Mouse (Mus musculus) lung, postnatal 10 days (tissue): ENCODE data around the gene Ces2e.
"Not testable (repeated sequence)": the region's sequence is repeated elsewhere in the genome, so short reads cannot be mapped to it uniquely, and the experiment has no call there.

Experiments
- DNase-seq: peaks from one replicate; pipeline ENCODE4 v3.0.0; 2021

The Ces2e gene

GRCm38 (mm10) chr8:104925972-104926596 is at the start of gene Ces2e:
Gene Ces2e (plus strand): TSS chr8:104926260.
- peak; percentile 11 for DNase-seq

- DNase-seq, result not testable (repeated sequence)
Observed at GRCm38 (mm10) chr8:104886223-104886926, 39.7 kb upstream of the Ces2e start.

- DNase-seq, result no peak
Observed at GRCm38 (mm10) chr8:104901746-104902145, 24.3 kb upstream of the Ces2e start.

- no peak for DNase-seq
Observed at GRCm38 (mm10) chr8:104907111-104907510, 18.9 kb upstream of the Ces2e start.

DNA sequence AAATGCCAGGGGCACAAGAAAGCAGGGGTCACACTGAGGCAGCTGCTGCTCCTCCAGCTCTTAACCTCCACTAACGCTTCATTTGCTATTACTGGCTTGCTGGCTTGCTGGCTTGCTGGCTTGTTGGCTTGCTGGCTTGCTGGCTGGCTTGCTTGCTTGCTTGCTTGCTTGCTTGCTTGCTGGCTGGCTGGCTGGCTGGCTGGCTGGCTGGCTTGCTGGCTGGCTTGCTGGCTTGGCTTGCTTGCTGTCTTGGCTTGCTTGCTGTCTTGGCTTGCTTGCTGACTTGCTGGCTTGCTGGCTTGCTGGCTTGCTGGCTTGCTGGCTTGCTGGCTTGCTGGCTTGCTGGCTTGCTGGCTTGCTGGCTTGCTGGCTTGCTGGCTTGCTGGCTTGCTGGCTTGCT is 17.0 kb upstream of the Ces2e start:
- DNase-seq, result peak; percentile 13

GRCm38 (mm10) chr8:104909651-104910050 is 16.4 kb upstream of the Ces2e start:
- not testable (repeated sequence) for DNase-seq

DNA sequence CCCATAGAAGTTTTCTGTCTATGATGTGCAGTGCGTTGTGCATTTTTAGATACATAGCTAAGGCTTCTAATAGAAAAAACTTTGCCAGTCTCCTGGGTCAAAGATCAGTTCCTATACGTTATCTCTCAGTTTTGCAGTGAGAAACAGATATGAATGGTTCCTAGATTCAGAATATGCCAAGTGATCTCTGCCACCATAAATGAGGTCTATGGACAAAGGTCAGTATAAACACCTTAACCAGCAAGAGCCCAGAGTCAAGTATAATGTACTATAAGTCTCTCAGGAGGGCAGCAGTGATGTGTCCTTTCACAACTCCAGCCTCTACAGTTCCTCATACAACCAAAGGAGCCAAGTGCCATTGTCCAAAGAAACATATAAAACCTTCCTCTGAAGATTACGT is 1.2 kb downstream of the Ces2e start:
- DNase-seq, result no peak

DNA sequence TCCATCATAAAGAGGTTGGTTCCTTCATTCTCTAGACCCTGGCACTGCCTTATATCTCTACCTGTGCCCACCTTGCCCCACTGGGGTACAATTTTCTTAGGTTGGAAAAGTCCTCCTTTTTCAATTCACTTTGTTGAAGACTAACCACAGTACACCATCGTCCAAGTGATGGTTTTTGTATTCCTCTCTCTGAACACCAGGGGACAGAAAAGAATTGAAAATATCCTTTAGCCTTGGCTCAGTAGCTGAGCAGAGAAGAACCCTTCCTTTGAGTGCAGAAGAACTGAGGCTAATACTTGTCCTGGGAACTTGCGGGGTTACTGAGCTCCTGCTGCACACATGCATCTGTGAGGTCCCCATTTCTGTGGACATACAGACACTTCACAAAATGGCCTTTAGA is 18.6 kb downstream of the Ces2e start:
- DNase-seq, result no peak

DNA sequence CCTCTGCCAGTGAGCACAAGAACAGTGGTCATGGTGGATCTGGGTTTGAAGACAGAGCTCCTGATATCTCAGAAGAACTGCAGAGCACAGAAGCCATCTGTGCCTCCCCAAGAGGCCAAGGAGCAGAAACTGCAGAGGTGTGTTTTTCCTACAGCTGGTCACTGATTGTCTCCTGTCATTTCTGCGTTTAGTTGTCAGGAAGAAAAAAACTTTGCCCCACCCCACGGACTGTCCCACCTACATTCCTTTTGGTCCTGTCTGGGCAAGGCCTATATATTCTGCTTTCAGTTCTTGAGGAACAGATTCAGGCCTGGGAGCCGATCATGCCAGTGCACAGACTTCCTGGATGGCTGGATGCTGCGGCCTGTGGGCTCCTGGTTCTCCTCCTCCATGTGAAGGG is 21.0 kb downstream of the Ces2e start, which contains the start of gene Ces2f:
Gene Ces2f, plus strand, starts transcription at position 301 of the 400 bp plus-strand sequence.
- no peak for DNase-seq

DNA sequence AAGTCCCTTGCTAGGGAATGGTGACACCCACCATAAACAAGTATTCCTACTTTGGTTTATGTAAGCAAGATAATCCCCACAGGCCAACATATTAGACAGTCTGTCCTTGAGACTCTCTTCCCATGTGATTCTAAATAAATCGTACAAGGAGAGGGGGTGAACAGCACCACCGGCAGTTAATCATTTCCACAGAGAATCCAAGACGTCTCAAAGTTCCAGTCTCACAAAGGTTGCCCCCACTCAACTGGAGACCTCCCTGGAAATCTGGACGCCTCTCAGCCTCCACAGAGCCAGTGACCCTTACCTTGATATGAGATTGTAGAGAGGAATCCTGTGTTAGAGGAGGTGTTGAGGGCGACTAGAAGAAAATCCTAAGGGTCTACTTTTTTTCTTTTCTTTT is 23.0 kb downstream of the Ces2e start:
- no peak for DNase-seq

- peak; percentile 23 for DNase-seq
Observed at GRCm38 (mm10) chr8:104961537-104961961, 35.5 kb downstream of the Ces2e start, which contains the start of gene Ces2g. Gene Ces2g (plus strand): TSS chr8:104961718.

DNA sequence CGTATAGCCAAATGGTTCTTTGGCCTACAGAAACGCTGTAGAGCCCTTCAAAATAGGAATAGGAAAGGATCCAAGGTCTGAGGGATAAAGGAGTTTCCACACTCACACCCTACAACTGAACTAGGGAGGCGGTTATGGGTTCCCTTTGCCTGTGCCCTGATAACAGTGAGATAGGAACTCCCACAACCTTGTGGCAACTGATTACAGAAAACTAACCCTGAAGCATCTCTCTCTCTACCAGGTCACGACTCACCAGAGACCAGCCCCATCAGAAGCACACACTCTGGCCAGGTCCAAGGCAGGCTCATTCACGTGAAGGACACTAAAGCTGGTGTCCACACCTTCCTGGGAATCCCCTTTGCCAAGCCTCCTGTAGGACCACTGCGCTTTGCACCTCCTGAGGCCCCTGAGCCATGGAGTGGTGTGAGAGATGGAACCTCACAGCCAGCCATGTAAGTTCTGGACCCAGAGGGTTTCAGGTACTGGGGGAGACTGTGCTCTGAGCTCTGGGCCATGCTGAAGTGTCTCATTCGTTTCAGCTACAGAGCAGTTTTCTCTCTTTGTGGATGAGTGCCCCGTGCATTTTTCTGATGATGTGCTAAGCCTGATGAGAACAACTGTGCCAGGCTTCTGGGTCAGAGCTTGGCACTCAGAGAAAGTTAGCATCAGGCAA is 36.3 kb downstream of the Ces2e start:
- no peak for DNase-seq

DNA sequence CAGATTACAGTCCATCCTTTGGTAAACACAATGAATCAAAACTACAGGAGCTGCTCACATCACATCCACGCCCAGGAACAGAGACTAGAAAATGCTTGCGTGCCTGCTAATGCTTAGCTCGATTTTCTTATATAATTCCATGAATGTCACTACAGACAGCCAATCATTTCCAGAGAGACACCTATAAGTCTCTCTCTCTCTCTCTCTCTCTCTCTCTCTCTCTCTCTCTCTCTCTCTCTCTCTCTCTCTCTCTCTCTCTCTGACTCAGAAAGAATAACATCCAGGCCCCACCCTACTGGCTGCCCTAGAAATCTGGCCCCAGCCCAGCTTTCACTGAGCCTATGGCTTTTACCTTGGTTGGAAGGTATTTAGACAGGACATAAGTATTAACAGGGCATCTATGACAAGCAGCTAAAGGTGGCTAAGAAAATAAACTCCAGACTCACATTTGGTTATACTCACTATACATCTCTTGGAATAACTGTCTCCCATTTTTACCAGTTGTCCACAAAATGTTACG is 37.4 kb downstream of the Ces2e start:
- DNase-seq, result no peak

GRCm38 (mm10) chr8:104984126-104984525 is 58.1 kb downstream of the Ces2e start:
- no peak for DNase-seq
